8 mouse cellular contexts compared by ENCODE assay signal in genomic region chr6:39724866-39725711, GRCm38 (mm10). TPM values are rescaled to one million over a fixed set of nuclear protein-coding genes. Genes with fewer than 3 reads are reported as not detected.
DNase-seq lines count a peak whose midpoint lies in the region; ATAC-seq and TF ChIP-seq lines count a peak whose summit lies in the region.

Braf (minus strand) TSS chr6:39725463.

- WGBS in forebrain, embryonic 10.5 days, result 1% methylated on average over 80 of the region's 101 CpGs
- WGBS in heart, embryonic 15.5 days, result under 1% methylated on average over 78 of the region's 101 CpGs
- under 1% methylated on average over 69 of the region's 101 CpGs for WGBS in liver, embryonic 14.5 days (ENCODE audit: insufficient replicate concordance)
- WGBS in neural tube, embryonic 11.5 days, result under 1% methylated on average over 57 of the region's 101 CpGs
- 0% methylated on average over 61 of the region's 101 CpGs for WGBS in stomach, postnatal 0 days

- H3K27me3 ChIP-seq in forebrain, embryonic 10.5 days (ENCODE audit: poor library complexity, severe bottlenecking), result no peaks in the 10 kb centered on the region
- no peaks in the 10 kb centered on the region for H3K27me3 ChIP-seq in heart, embryonic 15.5 days
- H3K27me3 ChIP-seq in liver, embryonic 14.5 days (ENCODE audit: control insufficient read depth, insufficient read depth, low read length), result no peaks in the 10 kb centered on the region
- no peaks in the 10 kb centered on the region for H3K27me3 ChIP-seq in neural tube, embryonic 11.5 days (ENCODE audit: control insufficient read depth, insufficient read depth, low read length)
- H3K27me3 ChIP-seq in stomach, postnatal 0 days (ENCODE audit: control insufficient read depth, insufficient read depth, low read length), result no peaks in the 10 kb centered on the region

- no peaks in the 10 kb centered on the region for H3K9me3 ChIP-seq in forebrain, embryonic 10.5 days
- no peaks in the 10 kb centered on the region for H3K9me3 ChIP-seq in heart, embryonic 15.5 days (replicated peaks)
- no peaks in the 10 kb centered on the region for H3K9me3 ChIP-seq in liver, embryonic 14.5 days (ENCODE audit: control insufficient read depth, low read length)
- no peaks in the 10 kb centered on the region for H3K9me3 ChIP-seq in neural tube, embryonic 11.5 days (ENCODE audit: control insufficient read depth, low read length)
- H3K9me3 ChIP-seq in stomach, postnatal 0 days (ENCODE audit: control insufficient read depth, low read length), result no peaks in the 10 kb centered on the region

- peaks cover 34% of the 10 kb centered on the region for H3K4me1 ChIP-seq in forebrain, embryonic 10.5 days
- H3K4me1 ChIP-seq in heart, embryonic 15.5 days (replicated peaks), result peaks cover 22% of the 10 kb centered on the region
- H3K4me1 ChIP-seq in liver, embryonic 14.5 days (replicated peaks; ENCODE audit: control insufficient read depth in 2 of 2, insufficient read depth in 2 of 2, low read length in 1 of 2), result peaks cover 11 to 12% of the 10 kb centered on the region in 2 experiments; a peak in 3 of 4 replicates
- peaks cover 9% of the 10 kb centered on the region for H3K4me1 ChIP-seq in neural tube, embryonic 11.5 days (ENCODE audit: control insufficient read depth, insufficient read depth, low read length)
- H3K4me1 ChIP-seq in stomach, postnatal 0 days (replicated peaks; ENCODE audit: control insufficient read depth, insufficient read depth), result peaks cover 5% of the 10 kb centered on the region; the same call in 1 of the 2 replicates

- peak; percentile 86 for ATAC-seq in CD4-positive, CD25-positive, alpha-beta regulatory T cell, adult 4 months
- ATAC-seq in heart, embryonic 15.5 days (replicated peaks; ENCODE audit: insufficient number of reproducible peaks, insufficient read depth, low FRiP score, low read depth), result peak; percentile 91
- ATAC-seq in liver, embryonic 14.5 days (ENCODE audit: insufficient read depth), result peak; percentile 86
- peak; percentile 87 for ATAC-seq in neural tube, embryonic 11.5 days (ENCODE audit: insufficient read depth, low FRiP score, low TSS enrichment)
- peak; percentile 96 for ATAC-seq in stomach, postnatal 0 days (ENCODE audit: low FRiP score, low TSS enrichment)

- peak within 1 kb of the TSS; percentile 88 for H3K4me3 ChIP-seq in forebrain, embryonic 10.5 days
- H3K4me3 ChIP-seq in heart, embryonic 15.5 days, result peak within 1 kb of the TSS; percentile 75
- peak within 1 kb of the TSS; percentile 67 to 99 for H3K4me3 ChIP-seq in liver, embryonic 14.5 days (ENCODE audit: insufficient read depth in 1 of 2, low read depth in 2 of 2, low read length in 2 of 2)
- peak within 1 kb of the TSS; percentile 72 for H3K4me3 ChIP-seq in neural tube, embryonic 11.5 days (ENCODE audit: low read depth, low read length)
- H3K4me3 ChIP-seq in stomach, postnatal 0 days (ENCODE audit: low read depth, low read length), result peak within 1 kb of the TSS; percentile 94

- DNase-seq in c-Kit-negative CD71-positive TER-119-positive erythroid progenitor cells, embryonic 14.5 days (ENCODE audit: low read depth, low spot score), result peak; percentile 72
- peak; percentile 88 for DNase-seq in forebrain, embryonic 10.5 days (ENCODE audit: extremely low spot score, low spot score)
- DNase-seq in kidney, postnatal 25 days, result peak; percentile 87 to 92
- DNase-seq in liver, embryonic 14.5 days (ENCODE audit: low read depth in 3 of 3, low spot score in 3 of 3), result peak; percentile 69 to 75 (median 75)
- peak; percentile 90 for DNase-seq in neural tube, embryonic 11.5 days (ENCODE audit: low spot score)
- peak; percentile 91 for DNase-seq in stomach, postnatal 0 days (ENCODE audit: low spot score)

- TF ChIP-seq CTCF in liver, embryonic 14.5 days (IDR thresholded peaks at IDR 0.05; ENCODE audit: low read depth), result peak; percentile 29; the same call in 1 of the 2 replicates
- peak; percentile 32; the same call in 1 of the 2 replicates for TF ChIP-seq CTCF in stomach, postnatal 0 days (IDR thresholded peaks at IDR 0.05; ENCODE audit: low read depth)

- TF ChIP-seq EP300 in liver, embryonic 14.5 days (IDR thresholded peaks at IDR 0.05; ENCODE audit: low read depth), result no peak
- TF ChIP-seq EP300 in stomach, postnatal 0 days (optimal IDR thresholded peaks at IDR 0.05), result no peak

- H3K27ac ChIP-seq in forebrain, embryonic 10.5 days, result peak within 1 kb of the TSS; percentile 96
- H3K27ac ChIP-seq in heart, embryonic 15.5 days, result peak within 1 kb of the TSS; percentile 97
- H3K27ac ChIP-seq in liver, embryonic 14.5 days, result peak within 1 kb of the TSS; percentile 80
- H3K27ac ChIP-seq in neural tube, embryonic 11.5 days (ENCODE audit: low read depth, low read length), result peak within 1 kb of the TSS; percentile 92
- peak within 1 kb of the TSS; percentile 96 for H3K27ac ChIP-seq in stomach, postnatal 0 days (replicated peaks)

- H3K36me3 ChIP-seq in forebrain, embryonic 10.5 days (replicated peaks), result no peaks in the 10 kb centered on the region
- H3K36me3 ChIP-seq in heart, embryonic 15.5 days, result no peaks in the 10 kb centered on the region
- no peaks in the 10 kb centered on the region for H3K36me3 ChIP-seq in liver, embryonic 14.5 days (replicated peaks; ENCODE audit: control insufficient read depth, insufficient read depth, low read depth)
- H3K36me3 ChIP-seq in neural tube, embryonic 11.5 days (ENCODE audit: control insufficient read depth, insufficient read depth, low read length), result no peaks in the 10 kb centered on the region
- no peaks in the 10 kb centered on the region for H3K36me3 ChIP-seq in stomach, postnatal 0 days (ENCODE audit: control insufficient read depth, insufficient read depth, low read length)

- peak within 1 kb of the TSS; percentile 96 for H3K9ac ChIP-seq in heart, embryonic 15.5 days
- peak within 1 kb of the TSS; percentile 97 for H3K9ac ChIP-seq in liver, embryonic 14.5 days (replicated peaks)
- H3K9ac ChIP-seq in neural tube, embryonic 11.5 days (ENCODE audit: low read length), result peak within 1 kb of the TSS; percentile 83
- peak within 1 kb of the TSS; percentile 91 for H3K9ac ChIP-seq in stomach, postnatal 0 days (ENCODE audit: low read length)

- peak within 1 kb of the TSS; percentile 79 for H3K4me2 ChIP-seq in heart, embryonic 15.5 days
- peak within 1 kb of the TSS; percentile 95 for H3K4me2 ChIP-seq in liver, embryonic 14.5 days (ENCODE audit: low read depth)
- H3K4me2 ChIP-seq in neural tube, embryonic 11.5 days (ENCODE audit: low read depth), result peak within 1 kb of the TSS; percentile 64
- H3K4me2 ChIP-seq in stomach, postnatal 0 days (replicated peaks; ENCODE audit: low read depth), result peak within 1 kb of the TSS; percentile 79

RNA-seq across cellular contexts. Expression of gene Braf, which starts in this region (rescaled TPM):
- polyA plus RNA-seq in CD4-positive, CD25-positive, alpha-beta regulatory T cell, adult 4 months (2017; shearing (Covaris generic)), result 10 to 100 TPM; 16.9 to 20.4 TPM
- polyA plus RNA-seq in forebrain, embryonic 10.5 days (2016; fragmentation: Nextera tagmentation; extraction: Ambion mirVana), result 18.6 and 18.8 TPM in 2 replicates
- polyA plus RNA-seq in heart, embryonic 15.5 days (2015; fragmentation: Nextera tagmentation; extraction: Ambion mirVana), result 8.7 and 11.0 TPM in 2 replicates
- polyA plus RNA-seq in liver, embryonic 14.5 days (2012; rRNA removed), result 2.9 and 3.6 TPM in 2 replicates
- 4.1 and 4.6 TPM in 2 replicates for polyA plus RNA-seq in liver, embryonic 14.5 days (2014; fragmentation: Nextera tagmentation; extraction: Ambion mirVana)
- polyA plus RNA-seq in neural tube, embryonic 11.5 days (2014; fragmentation: Nextera tagmentation; extraction: Ambion mirVana), result 22.1 TPM in 2 replicates
- 4.8 and 5.3 TPM in 2 replicates for polyA plus RNA-seq in stomach, postnatal 0 days (2015; fragmentation: Nextera tagmentation; extraction: Ambion mirVana)

Comparison
In these comparisons a context has a peak if more than half of its experiments do, and no peak if none do; other contexts are left out.
1. Peak in every context shown above with its lines: DNase-seq, ATAC-seq, H3K4me3 ChIP-seq and H3K27ac ChIP-seq.